Mouse (Mus musculus) heart, postnatal 25 days (tissue): ENCODE results near the gene Atxn1. TPM values are rescaled to one million over a fixed set of nuclear protein-coding genes. Genes with fewer than 3 reads are reported as not detected.

Experiments
- DNase-seq: peaks from one replicate; pipeline ENCODE4 v3.0.0; 2022; ENCODE audit warnings: low spot score
- intact Hi-C: fragments of 180-260 bp; cut with DNase I; formaldehyde crosslinking; loops from one replicate; pipeline ENCODE4 v1.15.1; 2025
- total RNA-seq, 2 experiments: library from RNA; stranded (reverse); gene quantifications; 2 replicates each; pipeline ENCODE4 v1.2.3; 2021

The Atxn1 gene
- total RNA-seq, 2 experiments from 2014 or later, result 35.1 to 36.0 TPM

GRCm38 (mm10) chr13:45964331-45964852 is 416 bp downstream of the Atxn1 start:
- DNase-seq, result no peak

GRCm38 (mm10) chr13:45963497-45964330 is 1.1 kb downstream of the Atxn1 start:
- intact Hi-C loops, result loop anchor here (5.0 kb wide), 2 partner anchors 41 to 141 kb away; no protein-coding TSS in a partner anchor
- DNase-seq, result peak; percentile 81

More at GRCm38 (mm10) chr13:45964331-45964852, 416 bp downstream of the Atxn1 start:
- intact Hi-C loops, result loop anchor here (5.0 kb wide), 2 partner anchors 42 to 142 kb away; no protein-coding TSS in a partner anchor

GRCm38 (mm10) chr13:45962776-45963175 is 2.0 kb downstream of the Atxn1 start:
- DNase-seq, result no peak

GRCm38 (mm10) chr13:45961871-45962630 is 2.8 kb downstream of the Atxn1 start:
- DNase-seq, result no peak
- intact Hi-C loops, result loop anchor here (5.0 kb wide), 2 partner anchors 40 to 140 kb away; no protein-coding TSS in a partner anchor

More at GRCm38 (mm10) chr13:45962776-45963175, 2.0 kb downstream of the Atxn1 start:
- intact Hi-C loops, result loop anchor here (5.0 kb wide), 2 partner anchors 40 to 140 kb away; no protein-coding TSS in a partner anchor

- no peak for DNase-seq
Measured at GRCm38 (mm10) chr13:45960311-45960965, 4.4 kb downstream of the Atxn1 start.

GRCm38 (mm10) chr13:45958306-45958705 is 6.5 kb downstream of the Atxn1 start:
- intact Hi-C loops, result no loop called here
- DNase-seq, result no peak

More at GRCm38 (mm10) chr13:45960311-45960965, 4.4 kb downstream of the Atxn1 start:
- intact Hi-C loops, result loop anchor here (5.0 kb wide), 2 partner anchors 38 to 138 kb away; no protein-coding TSS in a partner anchor

GRCm38 (mm10) chr13:45957629-45958028 is 7.2 kb downstream of the Atxn1 start:
- intact Hi-C loops, result no loop called here
- no peak for DNase-seq

- intact Hi-C loops, result no loop called here
- no peak for DNase-seq
Measured at GRCm38 (mm10) chr13:45956287-45956686, 8.5 kb downstream of the Atxn1 start.

GRCm38 (mm10) chr13:45955370-45956055 is 9.3 kb downstream of the Atxn1 start:
- intact Hi-C loops, result no loop called here

GRCm38 (mm10) chr13:45953098-45953497 is 11.7 kb downstream of the Atxn1 start:
- intact Hi-C loops, result no loop called here
- DNase-seq, result no peak

More at GRCm38 (mm10) chr13:45955370-45956055, 9.3 kb downstream of the Atxn1 start:
- no peak for DNase-seq

GRCm38 (mm10) chr13:45951071-45951645 is 13.7 kb downstream of the Atxn1 start:
- no peak for DNase-seq
- intact Hi-C loops, result no loop called here

- intact Hi-C loops, result no loop called here
- DNase-seq, result no peak
Measured at GRCm38 (mm10) chr13:45950355-45950861, 14.4 kb downstream of the Atxn1 start.

- intact Hi-C loops, result no loop called here
- DNase-seq, result no peak
Measured at GRCm38 (mm10) chr13:45946136-45946535, 18.7 kb downstream of the Atxn1 start.

- intact Hi-C loops, result no loop called here
- DNase-seq, result no peak
Measured at GRCm38 (mm10) chr13:45942337-45942736, 22.5 kb downstream of the Atxn1 start.

GRCm38 (mm10) chr13:45940714-45941113 is 24.1 kb downstream of the Atxn1 start:
- DNase-seq, result no peak
- intact Hi-C loops, result no loop called here

- intact Hi-C loops, result no loop called here
Measured at GRCm38 (mm10) chr13:45939561-45939960, 25.2 kb downstream of the Atxn1 start.

GRCm38 (mm10) chr13:45938083-45938482 is 26.7 kb downstream of the Atxn1 start:
- DNase-seq, result no peak
- intact Hi-C loops, result no loop called here

More at GRCm38 (mm10) chr13:45939561-45939960, 25.2 kb downstream of the Atxn1 start:
- no peak for DNase-seq

GRCm38 (mm10) chr13:45936765-45937164 is 28.0 kb downstream of the Atxn1 start:
- intact Hi-C loops, result no loop called here
- DNase-seq, result no peak
